Mouse (Mus musculus) hindbrain, embryonic 16.5 days (tissue): ENCODE data around the gene Aurkaip1. TPM values are rescaled to one million over a fixed set of nuclear protein-coding genes. Genes with fewer than 3 reads are reported as not detected.

Experiments used
- ATAC-seq: fragments of 200-750 bp; cut with Nextera tagmentation; 2 replicates; pipeline ENCODE4 v1.8.0; 2017; ENCODE audit warnings: moderate TSS enrichment, moderate library complexity
- H3K27ac ChIP-seq: fragments of 300-500 bp; sonication (generic); 2 replicates; pipeline ENCODE4 v1.5.1; 2014; ENCODE audit warnings: low read depth, mild to moderate bottlenecking, control low read depth, low read length, moderate library complexity
- H3K27me3 ChIP-seq: fragments of 300-500 bp; sonication (generic); replicated peaks from 2 replicates; pipeline ENCODE4 v1.6.1; 2014; ENCODE audit warnings: low read length; ENCODE audit not compliant: control insufficient read depth, insufficient read depth
- H3K36me3 ChIP-seq: fragments of 300-500 bp; sonication (generic); 2 replicates; pipeline ENCODE4 v1.6.1; 2014; ENCODE audit warnings: mild to moderate bottlenecking, low read length, moderate library complexity, mixed read lengths; ENCODE audit not compliant: control insufficient read depth, insufficient read depth
- H3K4me1 ChIP-seq: fragments of 300-500 bp; sonication (generic); 2 replicates; pipeline ENCODE4 v1.6.1; 2014; ENCODE audit warnings: low read depth, low read length; ENCODE audit not compliant: control insufficient read depth, insufficient read depth
- H3K4me2 ChIP-seq: fragments of 300-500 bp; sonication (generic); 2 replicates; pipeline ENCODE4 v1.6.1; 2014; ENCODE audit warnings: mild to moderate bottlenecking, low read length, control low read depth, moderate library complexity
- H3K4me3 ChIP-seq: fragments of 300-500 bp; sonication (generic); 2 replicates; pipeline ENCODE4 v1.5.1; 2014; ENCODE audit warnings: mild to moderate bottlenecking, low read length, control low read depth, moderate library complexity
- H3K9ac ChIP-seq: fragments of 300-500 bp; sonication (generic); 2 replicates; pipeline ENCODE4 v1.6.1; 2014; ENCODE audit warnings: low read depth, mild to moderate bottlenecking, control low read depth, low read length, moderate library complexity
- H3K9me3 ChIP-seq: fragments of 300-500 bp; sonication (generic); 2 replicates; pipeline ENCODE4 v1.6.1; 2014; ENCODE audit warnings: mild to moderate bottlenecking, low read length, moderate library complexity; ENCODE audit not compliant: control insufficient read depth
- WGBS: fragments of 180-500 bp; shearing (Covaris S2); extraction: QIAGEN DNeasy Blood & Tissue Kit; methylation state at CpG from one replicate; pipeline ENCODE4 v1.1.7; 2014; 5-methylcytosine and 5-hydroxymethylcytosine counted together
- polyA plus RNA-seq: library from polyadenylated mRNA; unstranded; fragments of >200 nt; fragmentation: Nextera tagmentation; extraction: Ambion mirVana; gene quantifications from 2 replicates; pipeline ENCODE4 v1.2.1, GENCODE M21; 2015

Gene Aurkaip1
- polyA plus RNA-seq, 1 experiment from 2014 or later = 143 TPM

- no peak overlapping the region for H3K9ac ChIP-seq
- no peaks in the 10 kb centered on the region for H3K27me3 ChIP-seq
- H3K4me2 ChIP-seq = no peak overlapping the region
- no peak overlapping the region for H3K27ac ChIP-seq
- ATAC-seq = no peak
- H3K4me3 ChIP-seq = no peak overlapping the region
- peaks cover 13% of the 10 kb centered on the region for H3K4me1 ChIP-seq
- no peaks in the 10 kb centered on the region for H3K9me3 ChIP-seq
- peaks cover 59% of the 10 kb centered on the region for H3K36me3 ChIP-seq
- WGBS = 75% methylated on average over 4 of the region's 4 CpGs
Measured at GRCm38 (mm10) chr4:155817533-155817932, 13.5 kb upstream of the Aurkaip1 start.

DNA sequence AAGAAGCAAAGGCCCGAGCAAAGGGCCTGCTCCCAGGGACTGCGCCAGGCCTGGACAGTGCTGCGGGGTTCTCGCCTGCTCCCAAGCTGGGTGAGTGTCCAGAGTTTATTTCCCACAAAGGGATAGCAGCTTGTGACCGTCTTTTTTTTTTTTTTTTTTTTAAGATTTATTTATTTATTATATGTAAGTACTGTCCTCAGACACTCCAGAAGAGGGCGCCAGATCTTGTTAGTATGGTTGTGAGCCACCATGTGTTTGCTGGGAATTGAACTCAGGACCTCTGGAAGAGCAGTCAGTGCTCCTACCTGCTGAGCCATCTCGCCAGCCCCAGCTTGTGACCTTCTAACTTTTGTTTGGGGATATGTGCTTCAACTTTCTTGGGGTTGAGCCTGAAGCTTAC lies 10.0 kb upstream of the Aurkaip1 start:
- 76% methylated on average over 7 of the region's 7 CpGs for WGBS
- Histone ChIP-seq H3K27me3 (no peaks in the 10 kb centered on the region), H3K27ac (no peak overlapping the region), H3K4me1 (no peaks in the 10 kb centered on the region), H3K4me2 (no peak overlapping the region), H3K36me3 (peaks cover 70% of the 10 kb centered on the region), H3K9me3 (no peaks in the 10 kb centered on the region), H3K9ac (no peak overlapping the region), H3K4me3 (no peak overlapping the region)
- ATAC-seq = no peak

DNA sequence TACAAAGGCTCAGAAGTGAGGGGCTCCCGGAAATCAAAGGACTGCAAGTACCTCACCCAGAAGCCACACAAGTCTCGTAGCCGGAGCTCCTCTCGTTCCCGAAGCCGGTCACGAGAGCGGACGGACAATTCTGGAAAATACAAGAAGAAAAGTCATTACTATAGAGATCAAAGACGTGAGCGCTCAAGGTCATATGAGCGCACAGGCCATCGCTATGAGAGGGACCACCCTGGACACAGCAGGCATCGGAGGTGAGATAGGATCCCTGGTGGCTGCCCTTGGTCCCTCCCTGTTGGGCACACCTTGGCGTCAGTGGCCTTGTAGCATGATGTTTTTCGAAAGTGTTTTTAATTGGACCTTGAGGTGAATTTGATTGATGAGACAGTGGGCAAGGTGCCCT lies 7.6 kb upstream of the Aurkaip1 start:
- H3K27me3 ChIP-seq = no peaks in the 10 kb centered on the region
- no peaks in the 10 kb centered on the region for H3K4me1 ChIP-seq
- H3K36me3 ChIP-seq = peaks cover 59% of the 10 kb centered on the region
- H3K4me3 ChIP-seq = no peak overlapping the region
- no peak overlapping the region for H3K9ac ChIP-seq
- H3K9me3 ChIP-seq = no peaks in the 10 kb centered on the region
- H3K4me2 ChIP-seq = no peak overlapping the region
- ATAC-seq = no peak
- 96% methylated on average over 16 of the region's 16 CpGs for WGBS
- H3K27ac ChIP-seq = no peak overlapping the region

DNA sequence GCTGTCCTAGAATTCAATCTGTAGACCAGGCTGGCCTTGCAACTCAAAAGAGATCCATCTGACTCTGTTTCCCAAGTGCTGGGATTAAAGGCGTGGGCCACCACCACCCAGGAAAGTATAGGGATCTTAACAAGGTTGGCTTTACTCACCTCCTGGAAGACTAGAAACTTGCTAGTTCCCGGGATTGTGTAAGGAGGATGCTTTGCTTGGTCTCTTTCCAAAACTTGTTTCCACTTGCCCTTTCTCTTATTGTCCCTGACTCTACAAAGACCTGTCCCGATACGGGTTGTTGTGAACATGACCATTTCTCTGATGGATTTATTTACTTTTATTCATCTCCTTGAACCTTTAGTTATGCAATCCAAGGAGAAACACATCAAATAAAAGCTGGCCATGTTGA lies 1.2 kb upstream of the Aurkaip1 start:
- no peaks in the 10 kb centered on the region for H3K27me3 ChIP-seq
- H3K4me2 ChIP-seq = no peak overlapping the region
- H3K27ac ChIP-seq = no peak overlapping the region
- no peak overlapping the region for H3K9ac ChIP-seq
- H3K36me3 ChIP-seq = peaks cover 8% of the 10 kb centered on the region
- ATAC-seq = no peak
- no peak overlapping the region for H3K4me3 ChIP-seq
- 97% methylated on average over 4 of the region's 4 CpGs for WGBS
- H3K4me1 ChIP-seq = peaks cover 26% of the 10 kb centered on the region
- H3K9me3 ChIP-seq = no peaks in the 10 kb centered on the region

GRCm38 (mm10) chr4:155830596-155830995 lies 476 bp upstream of the Aurkaip1 start:
- H3K27ac ChIP-seq = peak overlapping the region; percentile 90; the same call in 1 of the 2 replicates
- 56% methylated on average over 8 of the region's 8 CpGs for WGBS
- peaks cover 26% of the 10 kb centered on the region for H3K4me1 ChIP-seq
- H3K36me3 ChIP-seq = peaks cover 3% of the 10 kb centered on the region
- H3K4me2 ChIP-seq = peak overlapping the region; percentile 97
- ATAC-seq = no peak
- H3K9me3 ChIP-seq = no peaks in the 10 kb centered on the region
- no peak overlapping the region for H3K9ac ChIP-seq
- no peaks in the 10 kb centered on the region for H3K27me3 ChIP-seq
- H3K4me3 ChIP-seq = peak overlapping the region; percentile 57

DNA sequence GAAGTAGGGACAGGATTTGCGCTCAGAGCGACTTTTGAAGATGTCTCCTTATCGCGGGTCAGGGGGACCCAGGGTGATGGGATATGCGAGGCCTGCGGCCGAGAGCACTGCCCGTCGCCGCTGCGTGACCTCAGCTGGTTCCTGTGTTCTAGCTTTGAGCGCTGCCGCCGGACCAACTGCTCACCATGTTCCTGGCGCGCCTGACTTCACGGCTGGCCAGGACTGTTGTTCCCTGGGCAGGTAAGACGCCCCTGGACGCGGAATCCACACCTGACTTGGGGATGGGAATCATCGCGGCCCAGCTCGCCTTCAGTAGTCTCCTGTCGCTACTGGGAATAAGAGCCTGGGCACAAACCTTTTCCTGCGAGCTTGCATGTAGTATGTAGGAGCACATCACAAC lies 759 bp downstream of the Aurkaip1 start:
- no peak for ATAC-seq
- Histone ChIP-seq H3K4me2 (peak overlapping the region; percentile 97), H3K4me1 (peaks cover 26% of the 10 kb centered on the region), H3K4me3 (peak overlapping the region; percentile 57), H3K9ac (peak overlapping the region; percentile 79), H3K27ac (peak overlapping the region; percentile 90), H3K36me3 (peaks cover 1% of the 10 kb centered on the region), H3K9me3 (no peaks in the 10 kb centered on the region), H3K27me3 (no peaks in the 10 kb centered on the region)
- WGBS = under 1% methylated on average over 17 of the region's 25 CpGs

GRCm38 (mm10) chr4:155832321-155832720 lies 1.2 kb downstream of the Aurkaip1 start:
- 52% methylated on average over 10 of the region's 10 CpGs for WGBS
- Histone ChIP-seq H3K9ac (peak overlapping the region; percentile 79), H3K27me3 (no peaks in the 10 kb centered on the region), H3K4me1 (peaks cover 26% of the 10 kb centered on the region), H3K36me3 (no peaks in the 10 kb centered on the region; the same call in 1 of the 2 replicates), H3K9me3 (no peaks in the 10 kb centered on the region), H3K4me2 (peak overlapping the region; percentile 97), H3K27ac (no peak overlapping the region), H3K4me3 (peak overlapping the region; percentile 57)
- no peak for ATAC-seq

DNA sequence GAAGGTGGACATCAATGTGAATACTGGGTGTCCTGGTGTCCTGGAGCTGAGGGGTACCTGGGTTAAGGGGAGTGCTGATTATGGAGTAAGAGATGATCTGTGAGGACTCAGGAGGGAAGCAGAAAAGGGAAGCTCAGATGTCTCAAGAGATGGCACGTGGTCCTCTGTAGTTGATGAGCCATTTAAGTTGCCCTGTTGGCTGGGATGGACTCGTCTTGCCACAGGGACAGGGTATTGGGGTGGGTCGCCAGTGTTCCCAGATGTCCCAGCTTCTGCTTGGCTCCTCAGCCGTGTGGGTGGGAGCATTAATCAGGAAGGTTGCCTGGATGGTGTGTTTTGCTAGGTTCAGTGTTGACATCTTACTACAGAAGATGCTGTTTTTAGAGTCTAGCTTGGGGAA lies 2.2 kb downstream of the Aurkaip1 start:
- Histone ChIP-seq H3K4me3 (no peak overlapping the region), H3K9ac (no peak overlapping the region), H3K4me2 (no peak overlapping the region), H3K4me1 (peaks cover 26% of the 10 kb centered on the region), H3K9me3 (no peaks in the 10 kb centered on the region), H3K36me3 (no peaks in the 10 kb centered on the region; the same call in 1 of the 2 replicates), H3K27ac (no peak overlapping the region), H3K27me3 (no peaks in the 10 kb centered on the region)
- WGBS = 89% methylated on average over 4 of the region's 4 CpGs
- no peak for ATAC-seq

DNA sequence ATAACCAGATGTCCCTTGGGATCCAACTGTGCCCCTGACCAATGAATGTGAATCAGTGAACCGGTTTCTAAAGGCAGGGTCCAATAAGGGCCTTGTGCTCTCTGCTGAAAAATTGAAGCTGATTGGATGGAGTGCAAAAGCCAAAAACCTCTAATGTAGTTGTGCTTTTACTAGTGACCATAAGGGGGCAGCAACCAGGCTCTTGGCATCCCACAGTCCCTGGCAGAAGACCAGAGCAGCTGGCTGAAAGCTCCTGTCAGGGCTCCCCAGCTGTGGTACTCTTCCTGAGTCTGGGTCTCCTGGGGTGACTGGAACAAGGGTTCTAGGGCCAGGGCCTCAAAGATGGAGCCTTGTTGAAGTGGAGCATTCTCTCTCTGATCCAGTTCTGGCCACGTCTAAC lies 2.8 kb downstream of the Aurkaip1 start:
- Histone ChIP-seq H3K27ac (peak overlapping the region; percentile 61), H3K27me3 (no peaks in the 10 kb centered on the region), H3K9ac (no peak overlapping the region; the same call in 1 of the 2 replicates), H3K4me3 (no peak overlapping the region), H3K4me2 (no peak overlapping the region), H3K36me3 (no peaks in the 10 kb centered on the region; the same call in 1 of the 2 replicates), H3K4me1 (peaks cover 26% of the 10 kb centered on the region), H3K9me3 (no peaks in the 10 kb centered on the region)
- ATAC-seq = no peak
- 40% methylated on average over 2 of the region's 2 CpGs for WGBS
